Mouse (Mus musculus) hematopoietic stem cell, adult 5-6 weeks (primary cell): ENCODE results near the gene Scn11a. TPM values are rescaled to one million over a fixed set of nuclear protein-coding genes. Genes with fewer than 3 reads are reported as not detected.

ENCODE experiments used
- ATAC-seq, 2 experiments: fragments of 125-278 bp in 1 of 2; replicated peaks in 1 of 2; 2 replicates each; pipeline ENCODE4 v1.8.0; 2016 to 2017; ENCODE audit warnings: inconsistent platforms in 2 of 2, mild to moderate bottlenecking in 2 of 2, moderate number of reproducible peaks in 2 of 2, low read depth in 1 of 2, moderate TSS enrichment in 1 of 2; ENCODE audit not compliant: low FRiP score in 2 of 2, poor library complexity in 2 of 2, severe bottlenecking in 2 of 2, insufficient read depth in 1 of 2, low TSS enrichment in 1 of 2
- total RNA-seq: library from RNA; stranded (forward); fragments of 172-1452, 232-1000 nt; gene quantifications from 2 replicates; pipeline ENCODE4 v1.2.3, GENCODE M21; 2017

The Scn11a gene
- total RNA-seq, 1 experiment from 2014 or later: 0.50 TPM

DNA sequence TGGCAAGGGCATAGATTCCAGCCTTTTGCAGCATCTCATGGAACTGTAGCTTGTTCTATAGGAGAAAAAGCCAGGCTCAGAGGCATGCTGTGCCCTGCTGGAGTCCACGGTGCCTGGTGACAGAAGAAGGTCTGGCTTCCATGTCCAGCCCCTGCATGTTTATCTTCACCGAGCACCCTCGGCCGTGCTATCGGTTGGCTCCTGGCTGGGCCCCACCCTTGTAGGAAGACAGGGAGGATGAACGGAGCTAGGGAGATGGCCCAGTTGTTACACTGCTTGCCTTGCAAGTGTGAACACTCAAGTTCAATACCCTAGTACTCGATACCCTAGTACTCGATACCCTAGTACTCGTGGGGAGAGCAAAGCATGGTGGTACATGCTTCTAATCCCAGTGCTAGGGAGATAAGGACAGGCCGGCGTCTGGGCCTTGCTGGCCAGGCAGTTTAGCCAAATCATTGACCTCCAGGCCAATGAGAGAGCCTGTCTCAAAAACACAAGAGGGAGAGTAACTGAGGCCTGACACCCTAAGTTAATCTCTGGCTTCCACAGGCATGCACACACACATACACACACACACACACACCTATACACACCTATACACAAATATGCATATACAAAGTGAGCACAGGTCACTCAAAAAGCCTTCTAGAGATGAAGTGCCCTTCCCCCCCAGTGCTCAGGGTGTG lies 96.7 kb downstream of the Scn11a start:
- ATAC-seq: no peak

DNA sequence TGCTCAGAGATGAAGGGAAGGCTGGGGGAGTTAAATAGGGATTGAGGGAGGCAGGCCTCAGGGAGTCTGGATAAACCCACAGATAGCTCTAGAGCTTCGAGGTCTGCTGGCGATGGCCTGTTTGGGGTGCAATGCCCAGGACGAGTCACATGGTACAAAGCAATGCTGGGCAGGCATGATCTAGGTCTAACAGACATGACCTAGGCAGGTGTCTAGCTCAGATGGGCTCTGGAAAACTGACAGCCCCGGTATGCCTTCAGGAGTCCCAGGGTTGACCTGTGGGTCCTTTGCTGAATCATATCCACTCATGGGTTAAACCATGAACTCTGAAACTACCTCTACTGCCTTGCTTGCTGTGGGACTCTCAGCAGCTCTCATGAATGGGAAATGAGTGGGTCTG lies 98.3 kb downstream of the Scn11a start:
- no peak for ATAC-seq

DNA sequence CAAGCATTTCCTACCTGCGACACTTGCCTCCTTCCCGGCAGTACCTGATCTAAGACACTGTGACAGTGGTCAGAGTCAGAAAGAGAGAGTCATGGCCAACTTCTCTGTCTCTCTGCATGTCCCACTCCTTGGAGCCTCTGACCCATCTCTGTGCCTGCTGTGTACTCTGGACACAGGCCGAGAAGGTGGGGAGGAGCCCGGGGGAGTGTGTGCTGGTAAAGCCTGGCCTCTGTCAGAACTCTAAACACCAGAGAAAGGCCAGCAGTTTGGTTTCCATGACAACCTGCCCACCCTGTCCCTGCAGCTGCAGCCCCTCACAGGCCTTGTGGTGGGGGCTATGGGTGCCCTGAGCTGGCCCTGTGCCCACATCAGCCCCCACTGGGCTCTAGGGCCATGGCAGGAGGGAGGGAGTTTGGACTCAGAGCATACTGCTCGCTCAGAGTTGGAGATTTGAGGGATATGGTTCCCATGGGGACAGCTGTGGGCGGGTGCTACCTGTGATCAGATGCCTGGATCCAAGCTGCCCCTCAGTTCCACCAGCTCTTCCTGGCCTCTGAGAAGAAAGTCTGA lies 99.9 kb downstream of the Scn11a start:
- no peak for ATAC-seq

DNA sequence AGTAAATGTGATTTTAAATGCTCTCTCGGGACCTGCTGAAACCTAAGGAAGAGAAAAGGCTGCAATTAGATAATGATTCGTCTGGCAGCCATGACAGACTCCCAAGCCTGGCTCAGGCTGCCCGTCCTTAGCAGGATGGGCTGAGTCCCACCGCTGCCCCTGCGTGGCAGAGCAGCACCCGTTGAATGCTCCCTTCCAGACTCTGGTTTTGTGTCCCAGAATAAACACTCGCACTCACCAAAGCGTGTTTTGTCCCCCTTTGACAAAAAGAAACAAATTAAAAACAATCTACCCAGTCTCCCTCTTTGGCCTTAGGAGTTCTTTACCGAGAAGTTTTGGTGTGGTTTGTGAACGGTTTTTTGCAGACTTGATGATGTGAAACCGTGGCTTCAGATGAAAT lies 106.0 kb downstream of the Scn11a start, which contains the start of gene Scn10a:
TSS of gene Scn10a (minus strand) at position 101 of the 400 bp plus-strand sequence.
- ATAC-seq: no peak

DNA sequence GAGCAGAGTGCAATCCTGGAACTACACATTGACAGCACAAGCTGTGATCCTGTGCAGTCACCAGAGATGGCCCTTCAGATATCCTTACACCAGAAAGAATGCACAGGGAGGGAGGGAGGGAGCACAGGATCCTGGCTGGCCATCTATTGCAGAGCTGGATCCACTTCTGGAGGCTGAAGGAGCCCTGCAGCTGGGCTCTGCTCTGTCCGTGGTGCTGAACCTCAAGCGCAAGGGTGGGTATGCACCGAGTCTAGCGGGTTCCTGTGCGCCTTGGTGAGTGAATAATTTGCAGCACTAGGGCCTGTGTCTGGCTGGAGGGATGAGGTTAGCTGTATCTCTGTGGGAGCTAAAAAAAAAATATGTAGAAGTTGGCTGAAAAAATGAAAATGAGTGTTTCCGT lies 118.6 kb downstream of the Scn11a start:
- ATAC-seq: peak; percentile 62 to 71; a peak in 3 of 4 replicates

Other genes starting within 250 kb of the Scn11a start
- not detected in 2 replicates for gene Scn5a, start 246.4 kb downstream of the Scn11a start, total RNA-seq
- not detected in 2 replicates for gene Scn10a, start 106.1 kb downstream of the Scn11a start, total RNA-seq
- gene Wdr48, start 69.4 kb upstream of the Scn11a start, total RNA-seq: 48.0 and 55.6 TPM in 2 replicates
- 4.7 and 4.9 TPM in 2 replicates for gene Gorasp1, start 112.1 kb upstream of the Scn11a start, total RNA-seq
- gene Ttc21a, start 112.2 kb upstream of the Scn11a start, total RNA-seq: 0.10 and 1.2 TPM in 2 replicates
- 51.6 and 85.3 TPM in 2 replicates for gene Csrnp1, start 159.2 kb upstream of the Scn11a start, total RNA-seq
- gene Xirp1, start 198.1 kb upstream of the Scn11a start, total RNA-seq: not detected in 2 replicates
- gene Cx3cr1, start 244.4 kb upstream of the Scn11a start, total RNA-seq: 3.4 and 4.9 TPM in 2 replicates